Mouse (Mus musculus) urinary bladder, postnatal 25 days (tissue): ENCODE data around the gene Olfr1122.
"Not testable (repeated sequence)": the region's sequence is repeated elsewhere in the genome, so short reads cannot be mapped to it uniquely, and the experiment has no call there.

ENCODE experiments used
- DNase-seq: peaks from one replicate; pipeline ENCODE4 v3.0.0; 2022; ENCODE audit warnings: low spot score

Gene Olfr1122

GRCm38 (mm10) chr2:87385549-87385948, at the start of gene Olfr1122:
Gene Olfr1122 (plus strand): TSS chr2:87385849.
- DNase-seq, result no peak

GRCm38 (mm10) chr2:87354515-87354914, 31.1 kb upstream of the Olfr1122 start, which contains the start of gene Olfr1120:
Gene Olfr1120 (plus strand): TSS chr2:87354815.
- DNase-seq, result no peak

GRCm38 (mm10) chr2:87360121-87360520, 25.5 kb upstream of the Olfr1122 start:
- not testable (repeated sequence) for DNase-seq

GRCm38 (mm10) chr2:87369595-87369994, 16.1 kb upstream of the Olfr1122 start, which contains the start of gene Olfr1121:
Gene Olfr1121 (plus strand): TSS chr2:87369895.
- no peak for DNase-seq

GRCm38 (mm10) chr2:87371726-87372125, 13.9 kb upstream of the Olfr1122 start:
- no peak for DNase-seq

- DNase-seq, result no peak
Observed at GRCm38 (mm10) chr2:87383935-87384334, 1.7 kb upstream of the Olfr1122 start.

- DNase-seq, result not testable (repeated sequence)
Observed at GRCm38 (mm10) chr2:87393605-87394004, 8.0 kb downstream of the Olfr1122 start.

- DNase-seq, result not testable (repeated sequence)
Observed at GRCm38 (mm10) chr2:87394686-87395085, 9.0 kb downstream of the Olfr1122 start.

- DNase-seq, result no peak
Observed at GRCm38 (mm10) chr2:87416335-87416734, 30.7 kb downstream of the Olfr1122 start, which contains the start of gene Olfr1123. Gene Olfr1123 (plus strand): TSS chr2:87416635.

GRCm38 (mm10) chr2:87429975-87430374, 44.3 kb downstream of the Olfr1122 start, which contains the start of gene Olfr1124:
Gene Olfr1124 (plus strand): TSS chr2:87430275.
- DNase-seq, result no peak

GRCm38 (mm10) chr2:87437731-87438130, 52.1 kb downstream of the Olfr1122 start:
- no peak for DNase-seq
